Mouse (Mus musculus) testis, adult 2 months (tissue): ENCODE measurements around the gene Itgb3.

Experiments used
- CTCF ChIP-seq: fragments of 200-500 bp; IDR thresholded peaks from 2 replicates; pipeline ENCODE4 v1.5.1; 2012; ENCODE audit warnings: low read depth, mild to moderate bottlenecking, inconsistent platforms, low read length, moderate library complexity; ENCODE audit not compliant: control insufficient read depth, insufficient read depth, insufficient replicate concordance
- POLR2A ChIP-seq: fragments of 200-500 bp; IDR thresholded peaks from 2 replicates; pipeline ENCODE4 v1.6.1; 2012; ENCODE audit warnings: low read depth, mild to moderate bottlenecking, inconsistent platforms, low read length, moderate library complexity; ENCODE audit not compliant: control insufficient read depth

DNA sequence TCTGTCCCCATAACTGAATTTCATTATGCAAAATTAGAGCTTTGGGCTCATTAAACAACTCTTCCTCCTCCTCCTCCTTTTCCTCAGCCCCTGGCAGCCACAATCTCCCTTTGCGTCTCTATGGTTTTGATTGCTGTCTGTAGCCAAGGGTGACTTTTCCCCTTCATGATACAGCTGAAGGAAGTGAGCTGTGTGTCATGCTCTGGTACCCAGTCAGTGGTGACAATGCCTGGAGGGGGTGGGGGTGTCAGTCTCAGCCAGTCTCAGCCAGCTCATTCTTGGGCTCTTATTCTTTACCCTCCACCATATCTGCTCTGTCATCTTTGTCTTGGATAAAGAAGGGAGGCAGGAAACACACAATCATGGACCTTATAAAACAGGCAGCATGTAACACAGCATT is 23.5 kb downstream of the Itgb3 start:
- TF ChIP-seq CTCF (no peak), POLR2A (no peak)
